Mouse (Mus musculus) heart, postnatal 0 days (tissue): ENCODE measurements around the gene Serpinb6b.

ENCODE experiments used
- CTCF ChIP-seq: IDR thresholded peaks from 2 replicates; pipeline ENCODE4 v1.5.1; 2016; ENCODE audit warnings: antibody characterized with exemption, control low read depth, low read depth
- EP300 ChIP-seq: IDR thresholded peaks from 2 replicates; pipeline ENCODE4 v1.6.1; 2016; ENCODE audit warnings: antibody characterized with exemption, low read depth

DNA sequence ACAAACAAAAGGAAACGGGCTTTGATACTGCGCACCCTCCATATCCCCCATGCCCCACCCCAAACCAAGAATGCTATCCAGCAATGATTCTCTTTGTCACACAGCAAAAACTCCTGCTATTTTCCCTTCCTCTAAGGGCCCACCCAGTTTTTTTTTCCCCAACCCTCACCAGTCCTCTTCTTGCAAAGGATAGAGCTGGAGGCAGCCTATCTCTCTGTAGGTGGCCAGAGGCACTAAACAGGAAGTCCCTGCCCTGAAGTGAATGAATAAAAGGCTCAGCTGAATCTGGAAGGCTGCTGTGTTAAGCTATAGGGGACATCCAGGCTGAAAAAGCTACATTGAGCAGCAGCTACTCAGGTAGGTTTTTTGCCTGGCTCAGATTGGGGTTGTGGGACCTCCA, 62.2 kb downstream of the Serpinb6b start, which contains the start of gene Serpinb9b:
- TF ChIP-seq EP300 (no peak), CTCF (no peak)
